Mouse (Mus musculus) liver, adult 2 months (tissue): Measurements from ENCODE around the gene Hmgxb4.

Source experiments
- CTCF ChIP-seq: fragments of 200-500 bp; IDR thresholded peaks from 2 replicates; pipeline ENCODE4 v1.5.1; 2011; ENCODE audit warnings: low read depth, low read length, control low read depth
- POLR2A ChIP-seq: fragments of 200-500 bp; IDR thresholded peaks from 2 replicates; pipeline ENCODE4 v1.6.1; 2011; ENCODE audit warnings: low read length, control low read depth; ENCODE audit not compliant: insufficient read depth; ENCODE audit errors: extremely low read depth

DNA sequence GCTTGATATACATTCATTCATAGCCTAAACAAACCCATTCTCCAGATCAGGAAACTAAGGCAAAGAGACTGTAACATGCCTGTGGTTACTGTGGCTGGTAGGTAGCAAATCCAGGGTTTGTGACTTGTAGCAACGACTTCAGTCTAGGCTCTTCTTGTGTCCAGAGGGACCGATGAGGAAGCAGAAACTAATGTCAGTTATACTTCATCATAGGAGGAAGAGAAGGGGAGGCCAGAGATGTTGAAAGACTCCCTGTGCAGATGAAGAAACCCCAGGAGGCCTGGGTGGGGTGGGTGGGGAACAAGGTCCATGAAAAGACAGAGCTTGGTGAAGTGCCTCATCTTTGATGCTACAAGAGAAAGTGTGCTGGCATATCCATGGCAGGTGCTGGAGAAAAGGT is 62.5 kb downstream of the Hmgxb4 start:
- TF ChIP-seq CTCF (no peak), POLR2A (no peak)
